Comparison of ENCODE assay signal across 11 mouse cellular contexts in genomic region chr7:96718201-96719155, GRCm38 (mm10).
DNase-seq lines count a peak whose midpoint lies in the region; ATAC-seq lines count a peak whose summit lies in the region.
"Had no signal": no experiment of that assay in that cellular context is flagged by ENCODE, and none has a peak within 500 bp of the region (broad histone marks: within the 10 kb centered on the region; RNA-seq: fewer than 3 reads in every experiment).

No protein-coding gene starts in this region.

- no peak overlapping the region for H3K9ac ChIP-seq in hindbrain, embryonic 15.5 days

- H3K9me3 ChIP-seq in embryonic facial prominence, embryonic 10.5 days, result no peaks in the 10 kb centered on the region
- H3K9me3 ChIP-seq in hindbrain, embryonic 15.5 days, result no peaks in the 10 kb centered on the region

- H3K27me3 ChIP-seq in embryonic facial prominence, embryonic 10.5 days (replicated peaks; ENCODE audit: low read depth, poor library complexity, severe bottlenecking), result peaks cover 46% of the 10 kb centered on the region
- peaks cover 27% of the 10 kb centered on the region for H3K27me3 ChIP-seq in hindbrain, embryonic 15.5 days

- peaks cover 57% of the 10 kb centered on the region for H3K36me3 ChIP-seq in embryonic facial prominence, embryonic 10.5 days (replicated peaks)
- no peaks in the 10 kb centered on the region for H3K36me3 ChIP-seq in hindbrain, embryonic 15.5 days

- 35% methylated on average over 14 of the region's 14 CpGs for WGBS in embryonic facial prominence, embryonic 10.5 days
- WGBS in hindbrain, embryonic 15.5 days, result 19% methylated on average over 14 of the region's 14 CpGs

- no peak overlapping the region for H3K4me2 ChIP-seq in hindbrain, embryonic 15.5 days

- no peak overlapping the region for H3K4me3 ChIP-seq in embryonic facial prominence, embryonic 10.5 days
- no peak overlapping the region for H3K4me3 ChIP-seq in hindbrain, embryonic 15.5 days
- H3K4me3 ChIP-seq: heart, adult 2 months had no signal

- peak; percentile 18 to 19 for DNase-seq in frontal cortex, postnatal 10 days (ENCODE audit: low spot score in 2 of 2)
- DNase-seq in frontal cortex, adult 2 months (ENCODE audit: extremely low spot score in 1 of 2, low spot score in 1 of 2), result no peak
- peak; percentile 48 for DNase-seq in embryonic facial prominence, embryonic 10.5 days (ENCODE audit: low spot score)
- peak; percentile 35 for DNase-seq in neural tube, embryonic 10.5 days (ENCODE audit: extremely low spot score, low spot score)
- DNase-seq in urinary bladder, postnatal 4 days (ENCODE audit: low spot score in 2 of 2), result no peak
- no peak for DNase-seq in left cerebral cortex, postnatal 25 days (ENCODE audit: low spot score in 2 of 2)
- DNase-seq: cerebellum, postnatal 36 days; heart, adult 2 months; lung, postnatal 36 days had no signal

- peaks cover 38% of the 10 kb centered on the region for H3K4me1 ChIP-seq in embryonic facial prominence, embryonic 10.5 days
- H3K4me1 ChIP-seq in hindbrain, embryonic 15.5 days (replicated peaks), result peaks cover 33% of the 10 kb centered on the region

- intact Hi-C loops in left cerebral cortex, postnatal 25 days (cut with DNase I), result no loop called here

- peak overlapping the region; percentile 75 for H3K27ac ChIP-seq in embryonic facial prominence, embryonic 10.5 days (replicated peaks)
- peak overlapping the region; percentile 68 for H3K27ac ChIP-seq in hindbrain, embryonic 15.5 days (replicated peaks)
- H3K27ac ChIP-seq: heart, adult 2 months had no signal

- ATAC-seq in hindbrain, embryonic 15.5 days (ENCODE audit: low FRiP score, low read depth), result peak; percentile 88
- no peak for ATAC-seq in cerebellum, adult (ENCODE audit: insufficient number of reproducible peaks, low FRiP score, low TSS enrichment)

Comparison
In these comparisons a context has a peak if more than half of its experiments do, and no peak if none do; other contexts are left out.
1. DNase-seq: peak in frontal cortex, postnatal 10 days (2 of 2), embryonic facial prominence, embryonic 10.5 days (single experiment) and neural tube, embryonic 10.5 days (single experiment); none in frontal cortex, adult 2 months (0 of 2), urinary bladder, postnatal 4 days (0 of 2) and left cerebral cortex, postnatal 25 days (0 of 2).